Mouse (Mus musculus) embryo, embryonic 9.5 days (tissue): ENCODE measurements around the gene Ddx17.
A peak's percentile ranks its signal among the peaks of the same experiment; 100 is the strongest.

ENCODE experiments used
- DNase-seq: peaks from one replicate; pipeline ENCODE4 v3.0.0-alpha.2; 2017; ENCODE audit errors: extremely low spot score

Gene Ddx17

DNA sequence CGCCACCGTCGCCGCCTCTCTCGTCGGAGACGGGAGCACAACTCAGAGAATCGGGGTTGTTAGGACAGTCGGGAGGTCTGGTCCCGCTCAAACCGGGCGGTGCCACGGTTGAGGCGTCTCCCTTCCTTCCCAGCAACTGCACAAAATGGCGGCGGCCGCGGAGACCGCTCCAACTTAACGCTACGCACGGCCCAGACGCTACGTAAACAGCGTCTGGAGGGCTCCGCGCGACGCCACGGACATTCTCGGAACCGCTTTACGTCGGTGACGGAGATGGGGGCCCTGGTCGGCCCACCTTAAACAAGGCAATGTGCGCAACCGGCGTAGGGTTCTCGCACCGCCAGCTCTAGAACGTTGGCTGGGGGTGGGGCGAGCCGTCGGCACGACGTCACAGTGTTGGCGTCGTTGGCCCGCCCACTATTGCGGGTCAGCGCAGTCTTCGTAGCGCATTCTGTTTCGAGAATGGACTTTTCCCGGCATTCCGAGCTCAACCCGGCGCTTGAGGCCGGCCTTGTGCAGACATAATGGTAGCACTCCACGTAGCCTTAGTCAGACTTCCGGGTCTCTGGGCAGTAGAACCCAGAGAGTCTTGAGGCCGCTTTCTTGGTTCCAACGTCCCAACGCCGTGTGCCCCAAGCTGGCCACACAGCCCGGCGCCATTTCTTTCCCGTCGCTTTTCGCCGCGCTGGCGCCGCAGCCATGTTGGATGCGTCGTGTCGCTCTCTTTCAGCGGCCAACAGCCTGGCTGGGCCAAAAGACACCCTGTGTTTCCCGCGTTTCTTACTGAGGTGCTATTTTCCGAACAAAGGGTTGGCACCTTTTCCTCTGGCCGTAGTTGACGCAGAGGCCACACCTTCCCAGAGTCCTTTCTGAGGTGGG, at the start of gene Ddx17:
TSS of gene Ddx17 (minus strand) at position 332 of the 879 bp plus-strand sequence.
- peak; percentile 99 for DNase-seq

DNA sequence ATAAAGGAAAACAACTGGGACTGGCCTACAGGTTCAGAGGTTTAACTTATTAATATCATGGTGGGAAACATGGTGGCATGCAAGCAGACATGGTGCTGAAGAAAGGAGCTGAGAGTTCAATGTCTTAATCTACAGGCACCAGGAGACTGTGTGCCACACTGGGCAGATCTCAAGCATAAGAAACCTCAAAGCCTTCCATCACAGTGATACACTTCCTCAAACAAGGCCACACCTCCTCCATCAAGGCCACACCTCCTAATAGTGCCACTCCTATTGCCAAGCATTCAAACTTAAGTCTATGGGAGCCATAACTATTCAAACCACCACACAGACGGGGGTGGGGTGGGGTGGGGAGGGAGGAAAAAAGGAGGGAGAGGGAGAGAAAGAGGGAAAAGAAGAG, 35.0 kb upstream of the Ddx17 start:
- no peak for DNase-seq

DNA sequence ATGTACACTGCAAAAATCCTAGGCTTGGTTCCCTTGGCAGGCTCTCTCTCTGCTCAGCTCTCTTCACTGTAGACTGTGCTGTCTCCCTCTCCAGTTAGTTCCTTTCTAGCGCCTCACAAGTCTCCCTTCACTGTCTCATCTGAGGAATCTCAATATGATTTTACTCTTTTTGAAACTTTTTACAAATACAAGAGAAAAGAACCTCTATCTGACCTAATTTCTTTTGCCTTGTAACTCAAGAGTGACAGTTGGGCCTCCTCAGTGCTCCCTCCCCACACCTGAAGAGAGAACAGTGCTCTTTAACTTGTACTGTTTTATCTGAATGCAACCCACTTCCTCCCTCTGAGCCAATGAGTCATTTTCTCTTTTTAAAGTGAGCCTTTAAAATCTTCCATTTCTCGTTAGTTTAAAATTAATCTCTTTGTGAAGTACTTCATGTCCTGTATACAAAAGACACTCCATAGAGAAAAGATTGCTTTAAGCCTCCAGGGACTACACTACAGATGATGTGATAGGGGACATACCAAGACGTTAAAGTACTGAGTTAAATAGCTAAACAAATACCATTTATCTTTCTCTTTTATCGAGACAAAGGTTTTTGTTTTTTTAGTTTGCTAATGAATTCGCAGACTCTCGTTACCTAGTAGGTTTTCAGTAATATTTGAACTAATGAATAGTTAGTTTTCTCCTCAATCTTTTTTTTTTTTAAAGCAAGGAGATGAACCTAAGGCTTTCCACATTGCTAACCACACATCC, 31.3 kb upstream of the Ddx17 start:
- no peak for DNase-seq

DNA sequence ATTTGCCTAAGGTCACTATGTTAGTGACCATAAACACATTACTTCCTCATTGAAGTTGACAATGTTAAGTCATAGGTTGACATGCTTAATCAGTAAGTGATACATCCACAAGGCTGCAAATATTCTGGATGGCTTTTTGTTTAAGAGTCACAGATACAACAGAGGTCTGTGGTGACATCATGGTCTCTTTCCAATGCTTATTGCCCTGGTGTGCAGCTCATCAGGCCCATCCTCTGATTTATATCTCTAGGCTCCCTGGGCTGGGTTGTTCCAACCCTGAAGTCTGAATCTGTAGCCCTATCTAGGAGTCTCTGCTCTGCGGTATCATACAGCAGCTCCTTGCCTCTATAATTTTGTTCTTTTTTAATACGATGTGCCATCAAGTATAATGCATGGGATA, 30.4 kb upstream of the Ddx17 start:
- DNase-seq, result no peak

DNA sequence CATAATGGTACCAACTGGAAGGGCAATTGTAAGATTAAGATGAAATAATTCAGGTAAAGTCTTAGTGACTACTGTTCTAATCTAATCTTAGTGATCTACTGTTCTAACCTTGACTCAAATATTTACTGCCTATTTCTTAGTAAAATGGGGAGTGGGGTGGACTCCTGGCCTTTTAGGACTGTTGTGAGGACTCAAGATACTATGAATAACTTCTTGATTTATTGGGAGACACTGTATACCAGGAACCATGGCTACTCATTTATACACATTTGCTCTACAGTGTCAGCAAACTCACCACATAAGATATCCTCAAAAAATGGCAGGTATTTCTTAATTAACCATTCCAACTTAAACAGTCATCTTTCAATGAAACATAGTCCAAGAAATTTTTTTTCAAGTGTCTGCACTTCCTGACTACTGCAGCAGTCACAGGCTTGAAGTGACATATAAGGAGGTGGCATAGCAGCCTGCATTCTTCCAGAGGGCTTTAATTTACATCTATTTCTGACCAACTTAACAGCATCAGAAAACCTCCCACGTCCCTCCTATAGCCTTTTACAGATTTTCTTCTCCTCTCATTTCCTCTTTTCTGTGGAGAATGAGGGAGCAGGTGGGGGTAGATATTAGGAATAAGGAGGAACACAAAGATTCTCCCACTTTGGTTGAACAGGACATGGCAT, 29.1 kb upstream of the Ddx17 start:
- no peak for DNase-seq

DNA sequence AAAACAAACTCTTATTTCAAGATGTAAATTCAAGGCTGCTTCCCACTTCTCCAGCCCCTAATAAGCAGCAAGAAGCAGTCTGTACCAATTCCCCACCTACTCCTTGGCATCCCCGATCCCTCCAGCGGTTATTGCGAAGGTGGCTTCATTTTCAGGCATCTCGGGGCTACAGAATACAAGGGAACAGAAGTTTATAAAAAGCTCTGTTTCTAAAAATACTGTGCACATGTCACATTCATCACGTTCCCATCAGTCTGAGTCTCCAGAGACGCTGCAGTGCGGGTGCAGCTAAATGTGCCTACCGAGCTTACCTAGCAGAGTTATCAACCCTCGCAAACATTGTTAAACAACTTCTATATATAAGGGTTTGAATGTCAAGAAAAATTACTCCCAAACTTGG, 15.9 kb upstream of the Ddx17 start:
- DNase-seq, result no peak

DNA sequence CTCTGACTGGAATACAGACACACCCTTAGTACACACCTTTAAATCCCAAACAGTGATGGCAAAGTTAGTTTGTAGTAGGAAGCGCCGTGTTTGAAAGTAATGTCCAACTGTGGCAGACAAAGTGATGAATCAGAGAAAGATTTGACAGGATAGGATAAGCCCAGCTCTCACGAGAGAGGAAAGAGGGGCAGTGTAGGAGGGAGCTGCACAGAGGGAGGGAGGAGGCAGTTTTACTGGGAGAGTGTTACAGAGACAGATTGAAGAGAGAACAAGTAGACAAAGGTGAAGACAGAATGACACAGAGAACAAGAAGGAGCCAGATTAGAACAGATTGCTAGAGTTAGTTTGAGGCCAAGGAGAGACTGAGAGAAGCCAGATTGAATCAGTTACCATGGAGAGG, 13.1 kb upstream of the Ddx17 start:
- no peak for DNase-seq

DNA sequence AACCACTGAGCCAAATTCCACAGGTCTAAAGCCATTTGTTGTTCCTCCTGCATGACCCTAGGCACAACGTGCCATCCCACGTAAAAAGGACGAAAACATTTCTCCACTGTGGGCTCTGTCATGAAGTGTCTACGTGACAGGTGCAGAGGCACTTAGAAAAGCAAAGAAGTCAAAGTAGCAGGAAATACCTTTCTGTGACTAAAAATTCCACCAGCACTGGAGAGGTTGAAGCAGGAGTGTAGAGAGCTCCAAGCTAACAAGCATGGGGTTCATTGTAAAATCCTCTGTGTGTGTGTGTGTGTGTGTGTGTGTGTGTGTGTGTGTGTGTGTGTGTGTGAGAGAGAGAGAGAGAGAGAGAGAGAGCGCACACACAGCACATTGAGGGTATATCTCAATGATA, 6.0 kb upstream of the Ddx17 start:
- DNase-seq, result no peak

DNA sequence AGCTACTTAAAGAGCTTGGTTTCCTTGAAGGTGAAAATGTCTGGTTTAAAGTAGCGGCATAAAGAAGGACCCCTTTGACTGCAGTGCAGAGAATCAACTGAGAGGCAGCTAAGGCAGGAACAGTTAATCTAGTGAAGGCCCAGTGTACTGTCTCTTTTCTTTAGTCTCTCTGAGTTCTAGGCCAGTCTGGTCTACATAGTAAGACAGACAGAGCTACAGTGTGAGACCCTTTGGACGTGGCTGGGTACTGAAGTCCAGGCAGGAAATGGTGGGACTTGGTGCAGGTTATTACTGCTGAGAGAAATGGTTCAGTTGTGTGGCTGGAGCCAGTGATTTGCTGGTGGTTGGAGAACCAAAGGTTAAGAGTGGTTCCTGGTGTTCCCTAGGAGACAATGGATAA, 1.7 kb upstream of the Ddx17 start:
- no peak for DNase-seq

DNA sequence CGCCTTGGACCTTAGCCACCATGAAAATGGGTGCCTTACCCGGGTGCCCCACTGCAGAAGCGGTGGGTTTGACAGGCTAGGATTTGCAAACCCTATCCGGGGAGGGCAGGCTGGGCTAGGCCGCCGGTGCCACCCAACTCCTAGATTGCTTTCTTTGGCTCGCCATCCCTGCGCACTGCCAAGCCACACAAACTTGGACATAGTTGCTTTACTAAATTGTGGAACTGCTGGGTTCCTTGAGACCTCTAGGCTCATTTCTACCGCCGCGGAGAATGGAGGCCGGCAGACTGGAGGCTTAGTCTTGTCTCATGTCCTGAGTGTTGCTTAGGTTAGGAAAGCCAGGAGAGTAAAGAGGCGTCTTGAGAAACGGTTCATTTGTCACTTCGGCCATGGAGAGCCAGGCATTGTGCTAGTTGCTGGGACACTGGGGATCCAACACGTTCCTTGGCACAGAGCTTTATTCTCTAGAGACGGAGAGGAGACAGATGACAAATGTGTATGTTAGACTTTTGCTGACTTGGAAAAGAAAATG, 814 bp upstream of the Ddx17 start:
- DNase-seq, result no peak

DNA sequence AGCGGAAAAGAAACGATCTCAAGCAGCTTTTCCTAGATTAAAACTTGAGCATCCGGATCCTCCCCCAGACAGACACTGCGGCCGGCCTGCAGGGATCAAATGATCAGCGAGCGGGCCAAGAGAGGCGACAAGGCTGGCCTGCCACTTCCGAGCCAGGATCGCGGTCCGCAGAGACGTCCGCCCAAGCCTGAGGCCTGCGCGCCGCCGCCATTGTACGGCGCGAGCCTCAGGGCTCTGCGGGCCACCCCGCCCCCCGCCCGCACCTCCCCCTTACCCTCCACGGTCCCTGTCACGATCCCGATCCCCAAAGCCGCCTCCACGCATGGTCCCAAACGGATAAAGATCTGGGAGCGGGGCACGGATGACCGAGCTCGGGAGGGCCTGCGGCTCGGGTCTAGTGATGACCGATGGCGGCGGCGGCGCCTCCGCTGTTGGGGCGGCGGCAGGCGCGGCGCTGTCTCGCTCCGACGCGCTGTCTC, 581 bp downstream of the Ddx17 start:
- no peak for DNase-seq

DNA sequence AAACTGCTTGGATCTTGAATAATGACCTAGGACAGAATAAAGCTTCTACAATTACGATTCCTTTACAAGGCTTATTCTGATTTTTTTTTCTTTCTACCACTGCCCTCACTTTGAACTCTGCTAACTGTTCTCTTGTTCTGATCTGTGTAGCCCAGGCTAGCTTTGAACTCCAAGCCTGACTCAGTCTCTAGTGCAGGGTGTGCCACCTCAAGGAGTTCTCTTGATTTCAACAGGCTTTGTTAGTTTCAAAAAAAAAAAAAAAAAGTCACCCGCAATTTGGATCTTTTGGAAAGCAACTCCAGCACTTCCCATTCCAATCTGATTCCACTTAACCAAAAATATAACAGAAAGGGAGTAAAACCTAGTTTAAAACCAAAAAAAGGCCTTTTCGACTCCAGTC, 1.0 kb downstream of the Ddx17 start:
- no peak for DNase-seq

DNA sequence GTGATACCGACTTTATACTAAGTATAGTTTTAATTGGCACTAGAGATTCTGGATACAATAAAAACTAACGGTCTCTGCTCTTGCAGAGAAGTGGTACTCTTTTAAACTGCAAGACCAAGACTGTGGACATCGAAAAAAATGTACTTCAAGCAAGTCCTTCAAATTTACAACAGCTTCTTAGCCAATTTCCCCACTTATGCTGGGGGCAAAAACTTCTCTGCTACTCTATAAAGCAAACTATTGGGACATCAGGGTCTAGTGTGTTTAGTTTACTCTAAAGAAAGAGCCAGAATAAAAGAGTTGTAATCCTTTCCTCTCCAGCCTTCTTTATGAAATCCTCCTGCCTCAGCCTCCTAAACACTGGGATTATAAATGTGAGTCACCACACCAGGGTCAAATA, 2.6 kb downstream of the Ddx17 start:
- DNase-seq, result no peak

DNA sequence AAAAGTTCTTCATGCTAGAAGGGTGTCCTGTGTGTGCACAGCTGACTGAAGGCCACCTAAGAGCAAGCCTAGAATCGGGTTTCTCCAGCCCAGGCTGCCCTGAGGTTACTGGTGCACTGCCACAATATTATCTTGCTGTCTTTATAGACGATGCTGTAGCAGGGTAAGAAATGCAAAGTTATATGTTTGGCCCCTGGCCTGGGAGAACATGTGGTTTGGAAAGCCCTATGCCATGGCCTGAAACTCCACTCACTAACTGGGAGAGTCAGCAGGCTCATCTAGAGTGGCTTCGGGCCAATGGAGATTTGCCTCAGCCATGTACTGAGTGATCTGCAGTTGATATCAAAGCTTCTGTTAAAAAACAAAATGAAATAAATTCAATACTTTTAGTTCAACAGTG, 12.7 kb downstream of the Ddx17 start:
- DNase-seq, result no peak

DNA sequence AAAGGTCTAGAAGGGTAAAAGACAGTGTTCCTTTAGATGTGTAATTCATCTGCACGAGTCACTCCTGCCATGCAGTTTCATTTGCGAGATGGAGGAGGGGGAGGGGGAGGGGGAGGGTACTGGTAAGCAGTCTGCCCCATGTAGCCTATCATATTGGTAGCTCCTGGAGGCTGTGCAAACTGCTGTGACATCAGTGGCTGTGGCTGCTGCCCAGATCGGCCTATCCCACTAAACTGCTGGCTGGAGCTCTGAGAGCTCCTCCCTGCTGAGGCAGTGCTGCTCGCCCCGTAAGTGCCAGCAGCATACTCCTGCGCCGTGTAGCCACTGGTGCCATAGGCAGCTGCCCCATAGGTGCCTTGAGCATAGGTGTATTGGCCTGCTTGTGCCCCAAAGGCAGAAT, 16.6 kb downstream of the Ddx17 start:
- DNase-seq, result no peak

DNA sequence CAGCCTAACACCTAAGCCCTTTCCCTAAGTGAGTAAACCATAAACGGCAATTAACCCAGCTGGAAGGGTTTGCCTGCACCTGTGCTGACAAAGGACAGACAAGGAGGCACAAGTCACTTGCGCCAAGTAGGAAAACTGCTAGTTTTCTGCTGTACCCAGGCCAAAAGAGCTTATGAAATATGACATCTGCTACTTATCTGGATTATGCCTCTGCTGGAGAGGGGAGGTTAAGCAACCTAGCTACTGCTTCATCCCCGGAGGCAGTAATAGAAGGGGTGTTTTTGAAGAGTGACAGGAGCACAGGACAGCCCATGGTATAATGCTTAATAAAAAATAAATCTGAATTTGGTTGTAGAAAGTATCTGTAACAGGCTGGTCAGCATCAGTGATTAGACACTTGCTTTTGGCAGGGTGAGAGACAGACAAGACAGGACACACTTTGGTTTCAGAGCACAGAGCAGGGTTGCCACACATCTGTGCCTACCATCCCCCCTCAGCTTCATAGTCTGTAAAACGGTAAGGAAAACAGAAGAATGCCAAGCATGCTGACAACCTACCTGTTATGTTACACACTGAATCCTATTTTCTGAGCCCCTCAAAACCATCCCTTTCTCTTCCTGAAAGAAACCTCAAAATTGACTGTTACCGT, 18.4 kb downstream of the Ddx17 start:
- DNase-seq, result no peak

DNA sequence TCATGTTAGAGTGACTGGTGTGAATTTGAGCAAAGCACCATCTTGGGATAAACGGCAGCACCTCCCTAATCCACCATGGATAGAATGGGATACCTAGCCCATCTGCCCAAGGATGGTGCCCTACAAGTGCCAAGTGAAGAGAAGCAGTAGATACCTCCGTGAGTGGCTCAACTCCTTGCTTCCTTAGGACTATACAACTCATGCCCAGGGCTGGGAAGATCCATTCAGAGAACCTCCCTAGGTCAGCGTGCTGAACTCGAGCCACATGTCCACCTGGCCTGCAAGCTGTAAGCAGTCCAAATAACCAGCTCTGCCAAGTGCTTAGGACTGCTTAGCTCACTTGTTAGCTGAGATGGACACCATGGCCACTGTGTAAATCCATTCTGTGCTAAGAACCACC, 19.3 kb downstream of the Ddx17 start:
- DNase-seq, result no peak

DNA sequence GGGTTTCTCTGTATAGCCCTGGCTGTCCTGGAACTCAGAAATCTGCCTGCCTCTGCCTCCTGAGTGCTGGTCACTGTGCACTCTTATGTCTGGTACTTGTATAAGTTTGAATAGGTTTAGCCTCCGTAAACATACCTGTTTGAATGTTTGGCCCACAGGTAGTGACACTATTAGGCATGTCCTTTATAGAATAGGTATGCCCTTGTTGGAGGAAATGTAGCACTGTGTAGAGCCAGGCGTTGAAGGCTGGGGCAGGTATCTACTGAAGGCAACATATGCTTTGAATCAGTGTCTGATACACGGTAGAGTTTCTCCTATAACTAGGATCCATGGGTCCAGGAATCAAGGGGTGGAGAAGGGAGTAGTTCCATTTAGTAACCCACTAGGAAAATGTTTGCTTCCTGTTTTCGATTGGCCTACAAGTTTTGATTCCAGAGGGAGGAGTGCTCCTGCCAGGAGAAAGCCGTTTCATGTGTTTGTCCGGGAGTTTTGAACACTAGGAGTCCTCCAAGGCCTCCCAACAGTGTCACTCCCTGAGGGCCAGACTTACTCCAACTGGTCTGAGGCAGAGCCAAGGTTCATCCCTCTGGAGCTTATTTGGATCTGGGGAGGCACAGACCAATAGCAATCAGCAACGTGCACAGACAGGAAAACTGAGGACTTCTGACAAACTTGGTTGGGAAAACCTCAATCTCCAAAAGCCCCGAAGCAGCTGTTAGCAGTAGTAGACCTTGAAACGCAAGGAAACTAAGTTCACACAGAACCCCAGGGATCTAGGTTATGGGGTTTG, 20.4 kb downstream of the Ddx17 start:
- DNase-seq, result no peak

DNA sequence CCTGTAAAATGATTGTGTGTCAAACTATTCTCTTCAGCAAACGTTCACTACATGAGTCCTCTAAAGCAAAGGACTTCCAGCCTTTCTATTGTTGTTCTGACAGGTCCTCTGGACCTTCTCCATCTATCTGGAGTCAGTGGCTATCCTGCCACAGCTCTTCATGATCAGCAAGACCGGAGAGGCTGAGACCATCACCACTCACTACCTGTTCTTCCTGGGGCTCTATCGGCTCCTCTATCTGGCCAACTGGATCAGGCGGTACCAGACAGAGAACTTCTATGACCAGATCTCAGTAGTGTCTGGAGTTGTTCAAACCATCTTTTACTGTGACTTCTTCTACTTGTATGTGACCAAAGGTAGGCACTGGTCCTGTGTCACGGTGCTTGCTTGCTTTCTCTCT, 21.0 kb downstream of the Ddx17 start:
- no peak for DNase-seq

DNA sequence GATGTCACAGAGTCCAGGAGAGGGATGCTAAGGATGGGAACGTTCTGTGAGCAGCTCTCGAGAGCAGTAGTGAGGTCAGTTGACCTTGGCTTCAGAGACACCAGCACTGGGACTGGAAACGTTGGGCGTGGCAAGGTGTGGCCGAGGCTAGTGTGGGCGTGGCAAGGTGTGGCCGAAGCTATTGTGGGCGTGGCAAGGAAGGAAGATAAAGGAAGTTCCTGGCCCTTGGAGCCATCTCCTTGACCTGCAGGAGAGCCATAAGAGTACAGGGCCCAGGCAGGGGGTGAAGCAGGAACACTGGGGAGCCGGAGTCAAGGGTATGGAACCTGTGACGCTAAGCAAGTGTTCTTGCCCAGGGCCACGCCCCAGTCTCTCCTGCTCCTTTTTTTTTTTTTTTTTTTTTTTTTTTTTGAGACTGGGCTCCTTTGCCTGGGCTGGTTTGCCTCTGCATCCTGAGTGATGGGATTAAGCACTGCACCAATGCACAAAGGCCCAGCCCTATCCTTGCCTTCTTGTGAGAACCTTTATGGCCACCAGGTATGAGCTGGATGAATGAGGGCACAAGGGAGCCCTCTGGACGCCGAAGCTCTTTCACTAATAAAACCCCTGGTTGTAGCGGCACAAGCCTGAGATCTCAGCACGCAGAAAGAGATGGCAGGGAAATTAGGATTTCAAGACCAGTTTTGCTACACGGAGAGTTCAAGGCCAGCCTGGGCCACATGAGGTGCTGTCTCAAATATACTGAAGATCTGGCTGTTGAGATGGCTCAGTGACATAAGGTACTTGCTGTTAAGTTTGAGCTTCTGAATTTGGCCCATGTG, 26.9 kb downstream of the Ddx17 start:
- no peak for DNase-seq
